Mouse (Mus musculus) liver (tissue): Measurements from ENCODE around the gene Oosp1.

Experiments
- DNase-seq: peaks from one replicate; pipeline ENCODE4 v3.0.0-alpha.2; 2020; ENCODE audit warnings: mixed read lengths

The Oosp1 gene

DNA sequence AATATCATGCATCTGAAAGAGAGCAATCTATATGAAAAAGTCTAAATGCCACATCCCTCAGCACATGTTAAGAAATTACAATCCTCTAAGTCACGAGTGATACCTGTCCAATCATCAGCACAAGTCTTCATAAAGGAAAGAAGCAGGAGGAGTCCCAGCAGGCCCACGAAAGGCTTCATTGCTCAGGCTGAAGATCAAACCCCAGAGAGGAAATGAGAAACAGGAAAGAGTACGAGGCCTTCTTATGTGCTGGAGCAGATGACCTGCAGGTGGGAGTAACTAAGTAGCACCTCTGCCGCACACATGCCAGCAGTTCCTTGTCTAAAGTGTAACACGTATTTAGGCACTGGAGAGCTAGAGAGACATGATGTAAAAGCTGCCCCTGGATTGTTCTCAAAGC is at the start of gene Oosp1:
TSS of gene Oosp1 (minus strand) at position 312 of the 400 bp plus-strand sequence.
- DNase-seq, result no peak

DNA sequence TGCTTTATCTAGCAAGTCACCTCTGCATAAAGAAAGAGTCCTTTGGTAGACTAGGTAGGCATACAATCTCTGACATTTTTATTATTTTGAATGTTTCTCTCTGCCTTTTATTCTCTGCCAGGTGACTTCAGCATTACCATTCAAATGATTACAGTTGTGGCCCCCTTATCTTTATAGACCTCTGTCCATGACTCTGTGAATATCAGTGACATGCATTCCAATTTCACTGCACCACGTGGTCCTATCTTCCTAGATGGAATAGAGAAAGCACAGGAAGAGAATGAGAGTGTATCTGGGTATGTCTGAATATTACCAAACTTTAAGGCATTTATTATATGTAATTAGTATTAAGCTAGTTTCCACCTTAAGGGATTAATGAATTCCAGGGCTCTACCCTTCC is 45.5 kb upstream of the Oosp1 start:
- no peak for DNase-seq

DNA sequence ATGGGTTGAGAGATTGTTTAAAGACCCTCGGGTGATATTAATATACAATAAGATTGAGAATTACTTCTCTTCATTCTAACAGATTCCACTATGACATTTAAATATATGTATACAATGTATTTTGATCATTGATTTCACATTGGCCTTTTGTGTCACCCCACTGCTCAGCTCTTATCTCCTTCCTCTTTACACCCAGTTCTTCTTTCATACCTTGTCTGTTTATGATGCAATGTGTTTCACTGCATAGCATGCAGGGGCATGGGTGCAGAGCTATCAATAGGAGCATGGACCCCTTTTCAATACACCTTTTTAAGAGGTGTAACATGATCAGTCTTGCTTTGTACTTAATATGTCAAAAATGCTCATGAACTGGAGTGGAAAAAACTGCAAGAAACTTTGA is 39.3 kb upstream of the Oosp1 start:
- DNase-seq, result no peak

DNA sequence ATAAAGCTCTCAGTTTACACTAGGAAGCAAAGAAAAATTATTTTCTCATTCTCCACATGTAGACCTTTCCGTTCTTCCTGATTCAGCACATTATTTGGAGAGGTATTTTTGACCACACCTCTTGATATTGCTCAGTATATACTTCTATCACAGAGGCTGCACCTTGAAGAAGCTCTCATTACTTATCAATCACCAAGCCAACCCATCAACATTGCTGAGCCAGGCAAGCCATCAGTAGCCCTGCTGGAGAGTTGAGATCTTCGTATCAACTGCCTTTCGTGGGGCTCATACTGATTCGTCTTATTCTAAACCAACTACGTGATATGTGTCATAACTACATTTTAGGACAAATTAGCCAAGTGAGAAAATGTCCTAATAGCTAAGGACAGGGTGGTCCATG is 36.4 kb upstream of the Oosp1 start:
- peak; percentile 49 for DNase-seq

DNA sequence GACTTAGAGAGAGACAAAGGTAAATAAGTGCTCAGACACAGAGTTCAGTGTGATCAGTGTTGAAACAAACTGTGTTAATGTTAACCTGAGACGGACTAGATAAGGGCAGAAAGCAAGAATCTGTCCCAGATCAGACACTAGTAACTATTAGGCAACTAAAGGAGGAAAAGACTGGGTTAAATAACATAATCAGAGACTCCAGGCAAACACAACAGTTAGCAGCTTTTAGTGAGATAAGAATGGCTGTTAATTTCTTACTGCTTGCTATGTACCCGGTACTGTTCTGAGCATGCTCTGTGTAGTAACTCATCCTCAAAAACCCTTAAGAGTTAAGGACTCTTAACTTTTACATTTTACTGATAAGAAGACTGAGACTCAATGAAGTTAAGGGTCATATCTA is 35.0 kb upstream of the Oosp1 start:
- no peak for DNase-seq

DNA sequence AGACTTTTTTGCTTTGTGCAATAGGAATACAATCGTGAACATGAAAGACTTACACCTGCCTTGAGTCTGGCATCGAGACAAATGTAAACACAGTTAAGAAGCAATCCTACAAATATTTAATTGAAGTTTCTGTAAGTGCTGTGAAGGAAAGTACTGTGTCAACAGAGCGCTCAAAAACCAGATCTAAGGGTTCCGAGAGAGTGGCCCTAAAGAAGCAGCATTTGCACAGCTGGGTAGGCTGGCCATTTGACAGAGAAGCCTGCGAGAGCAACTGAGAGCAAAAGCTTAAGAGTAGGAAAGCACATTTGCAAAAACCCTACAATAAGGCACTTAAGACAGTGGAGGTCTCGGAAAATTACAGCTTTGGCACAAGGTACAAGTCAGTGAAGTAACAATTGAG is 33.3 kb upstream of the Oosp1 start:
- DNase-seq, result no peak

DNA sequence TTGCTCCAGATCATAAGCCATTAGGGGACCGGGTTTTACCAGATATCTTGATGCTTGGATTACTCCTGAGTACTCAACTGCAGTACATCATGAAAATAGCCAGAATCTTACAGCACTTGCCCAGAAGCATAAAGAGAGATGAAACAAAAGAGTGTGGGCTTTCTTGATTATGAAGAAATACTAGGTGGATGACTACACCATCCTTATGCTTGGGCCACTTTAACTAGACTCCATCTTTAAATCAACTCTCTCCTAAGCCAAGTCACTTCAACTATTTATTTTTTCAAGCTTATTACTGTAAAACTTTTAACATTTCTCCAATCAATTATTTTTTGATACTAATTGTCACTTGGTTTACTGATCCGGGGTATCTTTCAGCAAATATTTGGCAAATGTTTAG is 32.9 kb upstream of the Oosp1 start:
- DNase-seq, result no peak

DNA sequence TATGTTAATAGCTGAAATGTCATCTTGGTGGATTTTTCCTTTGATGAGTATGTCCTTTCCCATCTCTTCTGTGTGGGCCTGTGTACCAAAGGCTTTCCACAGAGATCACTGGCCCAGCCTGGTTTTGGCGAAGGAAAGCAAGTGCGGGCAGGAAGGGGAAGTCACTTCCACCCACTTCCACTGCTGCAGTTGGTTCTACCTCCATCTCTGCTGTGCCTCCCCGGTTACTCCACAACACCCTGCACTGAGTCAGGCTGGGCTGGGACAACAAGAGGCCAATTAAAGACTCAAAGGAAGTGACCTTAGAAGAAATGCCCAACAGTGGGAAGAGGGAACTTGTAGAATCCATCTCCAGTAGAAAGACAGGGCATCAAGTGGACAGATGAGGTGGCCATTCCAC is 29.1 kb upstream of the Oosp1 start:
- no peak for DNase-seq

DNA sequence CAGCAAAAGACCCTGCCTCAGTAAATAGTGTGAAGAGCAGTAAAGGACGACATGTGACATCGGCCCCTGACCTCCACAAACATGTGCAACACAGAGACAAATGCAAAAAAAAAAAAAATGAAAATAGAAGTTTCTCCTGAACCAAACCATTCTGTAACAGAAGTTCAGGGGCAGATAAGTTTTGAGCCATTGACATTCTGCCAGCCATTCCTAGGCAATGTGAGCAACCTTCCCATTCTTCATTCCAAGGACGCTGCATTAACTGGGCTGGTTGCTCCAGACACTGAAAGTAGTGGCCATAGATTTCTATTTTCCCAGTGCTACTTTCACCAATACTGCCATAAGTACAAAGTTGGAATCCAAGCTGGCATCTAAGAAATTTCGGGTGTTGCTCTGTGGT is 21.5 kb upstream of the Oosp1 start:
- DNase-seq, result no peak

DNA sequence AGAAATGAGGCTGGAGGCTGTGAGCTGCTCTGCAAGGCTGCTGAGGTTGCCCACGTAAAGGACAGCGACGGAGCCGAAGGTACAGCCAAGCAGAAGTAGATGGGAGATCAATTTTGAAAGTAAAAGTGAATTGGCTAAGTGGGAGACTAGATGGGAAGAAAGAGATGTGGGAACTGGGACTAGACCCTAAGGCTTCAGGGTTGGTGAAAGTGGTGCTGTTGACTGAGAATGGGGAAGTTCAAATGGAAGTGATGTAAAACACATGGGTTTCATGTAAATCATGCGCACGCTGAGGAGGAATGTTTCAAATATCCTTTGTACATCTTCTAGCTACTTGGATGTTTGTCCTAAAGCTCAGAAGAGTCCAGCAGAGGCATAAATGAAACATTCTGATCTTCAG is 7.4 kb upstream of the Oosp1 start:
- DNase-seq, result no peak

DNA sequence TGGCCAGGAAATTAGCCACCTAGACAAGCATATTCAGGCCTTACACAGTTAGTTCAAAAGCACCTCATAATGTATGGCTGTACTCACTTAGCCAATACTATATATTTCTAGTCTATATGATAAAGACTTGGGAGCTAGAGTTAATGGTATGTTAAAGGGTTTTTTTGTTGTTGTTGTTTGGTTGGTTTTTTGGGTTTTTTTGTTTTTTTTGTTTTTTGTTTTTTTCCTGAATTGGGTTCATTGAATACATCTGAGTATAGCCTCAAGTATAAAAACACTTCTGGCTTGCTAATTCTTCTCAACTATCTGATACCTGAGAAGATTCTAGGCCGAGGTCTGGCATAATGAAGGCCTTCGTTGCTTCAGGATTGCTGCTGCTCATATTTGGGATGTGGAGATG is 5.8 kb upstream of the Oosp1 start, which contains the start of gene Oosp3:
TSS of gene Oosp3 (plus strand) at position 301 of the 400 bp plus-strand sequence.
- DNase-seq, result no peak

DNA sequence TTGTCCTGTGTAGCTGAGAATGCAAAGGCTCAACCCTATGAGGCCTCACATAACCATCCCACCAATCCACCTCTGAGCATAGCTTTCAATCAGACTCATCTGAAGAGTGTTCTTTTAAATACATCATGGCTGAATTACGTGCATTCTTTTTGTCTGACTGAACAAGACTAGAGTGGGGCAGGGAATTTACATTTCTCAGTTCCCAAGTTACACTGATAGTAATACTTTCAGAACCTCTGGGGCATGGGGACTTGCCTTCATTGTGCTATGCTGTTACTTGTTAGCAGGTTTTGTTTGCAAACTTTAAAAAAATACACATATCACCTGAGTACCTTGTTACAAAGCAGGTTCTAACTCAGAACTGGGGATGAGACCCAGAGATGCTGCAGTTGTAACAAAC is 504 bp upstream of the Oosp1 start:
- no peak for DNase-seq

DNA sequence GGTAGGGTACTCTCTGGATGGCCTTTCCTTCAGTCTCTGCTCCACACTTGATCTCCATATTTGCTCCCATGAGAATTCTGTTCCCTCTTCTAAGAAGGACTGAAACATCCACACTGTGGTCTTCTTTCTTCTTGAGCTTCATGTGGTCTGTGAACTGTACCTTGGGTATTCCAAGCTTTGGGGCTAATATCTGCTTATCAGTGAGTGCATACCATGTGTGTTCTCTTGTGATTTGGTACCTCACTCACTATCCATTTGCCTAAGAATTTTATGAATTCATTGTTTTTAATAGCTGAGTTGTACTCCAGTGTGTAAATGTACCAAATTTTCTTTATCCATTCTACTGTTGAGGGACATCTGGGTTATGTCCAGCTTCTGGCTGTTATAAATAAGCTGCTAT is 29.4 kb downstream of the Oosp1 start:
- no peak for DNase-seq

DNA sequence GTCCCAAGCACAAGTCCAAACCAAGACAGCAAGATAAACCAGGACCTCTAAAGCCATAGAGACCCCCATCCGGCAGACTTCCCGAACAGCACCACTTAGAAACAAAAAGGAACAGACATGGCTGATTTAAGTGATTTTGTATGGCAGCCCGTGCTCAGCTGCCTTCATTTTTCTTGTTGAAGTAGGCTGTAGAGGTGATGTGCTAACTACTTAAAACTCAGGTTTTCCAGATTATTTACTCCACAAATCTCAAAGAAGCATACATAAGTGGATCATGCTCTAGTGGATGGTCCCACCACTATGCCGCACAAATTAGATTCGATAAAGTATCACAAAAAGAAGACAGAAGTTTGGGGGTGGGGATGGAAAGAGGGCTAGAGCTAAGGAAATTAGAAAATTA is 30.5 kb downstream of the Oosp1 start, which contains the start of gene Oosp2:
TSS of gene Oosp2 (minus strand) at position 101 of the 400 bp plus-strand sequence.
- DNase-seq, result no peak

DNA sequence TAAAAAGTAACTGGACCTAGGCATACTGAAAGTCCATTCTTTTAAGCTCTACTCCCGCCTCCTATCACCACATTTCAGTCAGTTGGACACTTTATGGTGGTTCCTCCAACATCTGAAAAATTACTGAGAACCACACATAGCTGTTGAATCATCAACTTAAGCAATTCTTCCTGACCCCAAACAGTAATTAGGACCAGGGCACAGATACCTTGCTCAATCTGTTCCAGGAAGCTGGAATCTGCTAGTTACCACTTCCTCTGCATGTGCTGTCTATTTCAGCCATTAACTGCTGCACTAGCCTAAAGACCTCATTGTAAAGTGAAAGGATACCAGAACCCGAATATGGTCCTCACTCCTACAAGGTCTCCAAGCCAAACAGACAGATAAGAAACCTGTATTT is 31.8 kb downstream of the Oosp1 start:
- no peak for DNase-seq

DNA sequence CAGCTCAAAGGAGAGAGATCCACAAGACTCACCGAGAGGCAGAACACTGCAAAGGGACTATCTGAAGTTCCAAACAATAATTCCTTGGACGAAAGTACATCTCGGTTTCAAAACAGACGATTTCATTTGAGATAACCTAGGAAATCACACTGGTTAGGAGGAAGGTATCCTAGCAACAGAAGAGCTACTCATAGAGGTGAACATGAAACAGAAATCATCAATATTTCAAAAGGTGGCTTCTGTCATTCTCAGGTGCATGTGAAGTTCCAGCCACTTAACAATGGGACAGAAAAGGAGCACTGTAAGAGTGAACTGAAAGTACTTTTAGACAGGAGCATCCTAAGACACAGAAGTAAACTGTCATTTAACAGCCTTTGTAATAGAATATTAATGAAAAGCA is 41.4 kb downstream of the Oosp1 start:
- no peak for DNase-seq

DNA sequence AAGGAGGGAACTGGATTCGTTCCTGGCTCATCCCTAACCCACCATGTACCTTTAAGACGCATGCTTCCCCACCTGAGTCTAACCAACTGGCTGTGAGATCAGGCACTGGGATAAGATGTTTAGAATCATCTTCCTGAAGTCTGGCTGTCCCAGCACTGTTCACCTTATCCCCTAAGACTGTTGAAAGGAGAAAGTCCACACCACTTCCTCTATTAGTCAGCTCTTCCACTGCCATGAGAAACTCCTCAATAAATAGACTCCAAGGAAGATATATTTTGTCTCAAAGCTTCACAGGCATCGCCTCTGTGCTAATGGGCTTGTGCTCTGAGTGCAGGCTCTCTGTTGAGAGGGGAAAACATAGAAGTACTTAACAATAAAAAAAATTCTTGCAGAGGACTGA is 44.8 kb downstream of the Oosp1 start:
- no peak for DNase-seq

DNA sequence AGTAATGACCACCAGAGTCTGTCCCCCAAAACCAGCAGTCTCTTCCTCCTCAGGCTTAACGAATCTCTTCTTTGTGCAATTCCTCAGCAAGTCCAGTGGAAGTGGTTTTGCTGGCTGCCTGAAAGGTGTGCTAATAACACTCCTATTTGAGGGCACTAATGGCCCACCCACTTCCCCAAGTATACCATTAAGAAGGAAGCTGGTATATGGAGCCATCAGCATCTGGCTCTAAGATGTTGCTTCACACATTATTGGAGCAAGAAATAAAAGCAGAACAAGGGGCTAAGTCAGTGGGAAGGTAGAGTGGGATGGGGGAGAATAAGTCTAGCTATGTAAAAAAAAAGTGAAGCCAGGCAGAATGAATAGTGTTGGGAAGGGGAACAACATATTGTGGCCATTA is 50.2 kb downstream of the Oosp1 start, which contains the start of gene Ms4a3:
TSS of gene Ms4a3 (minus strand) at position 120 of the 400 bp plus-strand sequence.
- DNase-seq, result no peak

DNA sequence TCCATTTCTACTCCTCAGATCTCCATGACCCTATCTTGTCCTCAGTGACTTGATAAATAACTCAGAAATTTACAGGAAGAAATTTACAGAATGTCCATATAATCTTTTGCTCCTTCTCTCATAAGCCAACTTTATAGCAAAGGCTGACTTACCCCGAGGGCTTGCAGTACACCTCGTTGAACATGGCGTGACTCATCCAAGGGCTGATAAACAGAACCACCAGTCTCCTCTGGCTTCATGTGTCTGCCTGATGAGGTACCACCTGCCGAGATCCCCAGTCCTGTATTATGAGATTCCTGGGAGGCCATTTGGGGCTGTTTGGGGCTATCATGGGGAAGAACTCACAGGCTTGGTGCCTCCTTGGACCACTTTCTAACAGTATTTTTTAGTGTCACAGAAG is 51.9 kb downstream of the Oosp1 start:
- DNase-seq, result no peak

DNA sequence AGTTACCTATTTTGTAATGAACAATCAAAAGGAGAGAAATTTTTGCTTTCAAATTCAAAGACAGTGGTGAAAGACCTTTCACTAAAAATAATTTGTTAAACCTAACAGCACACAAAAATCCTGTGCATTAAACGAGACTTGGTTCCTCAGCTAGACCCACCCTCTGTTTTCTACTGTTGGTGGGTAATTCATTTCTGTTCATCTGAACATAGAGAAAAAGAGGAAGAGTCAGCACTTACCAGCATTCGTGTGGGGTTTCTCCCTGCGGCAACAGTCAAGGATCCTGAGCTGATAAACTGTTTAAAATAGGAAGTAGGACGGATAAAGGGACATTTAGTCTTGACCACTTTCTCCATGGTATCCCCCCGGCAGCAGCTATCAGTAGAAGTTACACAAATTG is 55.4 kb downstream of the Oosp1 start:
- DNase-seq, result no peak

DNA sequence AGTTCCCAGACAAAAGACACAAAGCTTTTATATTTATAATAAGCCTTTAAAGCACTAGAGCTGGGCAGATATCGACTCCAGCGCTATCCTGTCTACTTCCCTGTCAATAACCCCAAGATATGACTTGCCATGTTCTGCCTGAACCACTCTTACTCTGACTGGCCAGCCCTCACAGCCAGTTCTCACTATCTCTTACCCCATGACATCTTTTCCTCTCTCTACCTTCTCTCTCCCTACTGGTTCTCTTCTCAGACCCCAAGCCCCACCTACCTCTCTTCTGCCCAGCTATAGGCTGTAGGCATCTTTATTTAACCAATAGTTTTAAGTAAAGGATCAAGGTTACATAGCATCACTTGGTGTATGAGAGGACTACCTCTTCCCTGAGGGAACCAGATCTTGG is 56.6 kb downstream of the Oosp1 start:
- no peak for DNase-seq

DNA sequence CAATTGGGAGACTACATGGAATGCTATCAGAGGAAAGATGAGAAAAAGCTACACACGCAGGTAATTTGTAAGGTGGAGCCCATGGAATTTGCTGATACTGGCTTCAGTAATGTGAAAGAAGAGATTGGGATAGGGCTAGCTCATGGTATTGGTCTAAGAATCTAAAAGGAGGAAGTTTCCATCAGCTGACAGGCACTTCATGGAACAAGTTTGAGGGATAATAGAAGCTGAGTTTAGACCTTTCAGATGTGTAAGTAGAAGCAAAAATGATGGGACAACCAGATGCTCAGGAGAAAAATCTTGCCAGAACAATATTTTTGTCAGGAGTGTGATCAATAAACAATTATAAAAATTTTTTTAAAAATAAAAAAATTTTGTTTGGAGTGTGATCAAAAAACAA is 57.2 kb downstream of the Oosp1 start:
- DNase-seq, result no peak

DNA sequence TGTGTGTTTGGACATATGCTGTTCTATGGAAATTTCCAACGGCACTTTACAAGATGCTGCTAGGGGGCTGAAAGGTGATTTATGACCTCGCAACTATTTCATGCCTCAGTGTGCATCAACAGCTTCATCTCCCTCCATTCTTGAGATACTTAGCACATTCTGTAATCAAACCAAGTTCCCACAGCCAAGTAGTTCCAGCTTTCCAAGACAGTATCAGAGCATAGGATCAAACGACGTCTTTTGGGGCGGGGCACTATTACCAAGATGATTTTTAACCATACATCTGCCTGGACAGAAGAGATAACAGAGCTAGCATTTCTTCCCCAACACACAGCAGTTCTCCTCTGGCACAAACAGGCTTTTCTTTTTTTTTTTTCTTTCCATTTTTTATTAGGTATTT is 65.7 kb downstream of the Oosp1 start:
- peak; percentile 47 for DNase-seq

DNA sequence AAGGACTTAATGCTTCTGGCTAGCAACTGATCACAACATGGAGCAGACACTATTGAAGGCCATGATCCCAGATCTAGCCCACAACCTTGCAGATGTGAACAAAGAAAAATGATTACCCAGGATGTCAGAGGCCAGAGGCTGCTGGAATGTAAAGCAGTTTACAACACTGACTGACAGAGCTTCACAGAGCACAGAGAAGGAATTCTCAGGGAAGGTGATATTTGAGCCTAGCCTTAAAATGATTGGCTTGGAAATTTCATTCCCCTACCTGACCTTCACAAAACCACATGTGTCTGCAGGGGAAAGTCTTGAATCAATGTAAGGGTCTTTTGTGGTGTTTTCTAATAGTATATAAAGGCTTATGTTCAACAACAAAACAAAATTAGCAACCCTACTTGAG is 66.2 kb downstream of the Oosp1 start:
- DNase-seq, result no peak

DNA sequence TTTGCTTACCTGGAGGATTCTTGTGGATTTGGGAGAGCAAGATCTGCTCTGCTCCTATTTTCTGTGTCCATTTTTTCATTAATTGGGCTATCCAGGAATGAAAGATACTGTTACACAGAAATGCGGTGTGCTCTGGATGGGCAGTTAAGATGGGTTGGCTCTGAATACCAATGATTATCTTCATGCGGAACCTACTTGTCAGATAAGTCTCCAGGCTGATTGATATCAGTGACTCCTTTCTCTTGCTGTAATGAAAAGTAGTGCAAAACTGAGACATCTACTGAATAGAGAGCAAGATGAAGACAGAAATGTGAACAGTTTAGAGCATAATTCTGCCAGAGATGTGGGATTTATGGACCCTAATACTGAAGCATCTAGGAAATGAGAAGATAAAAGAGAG is 67.4 kb downstream of the Oosp1 start, which contains the start of gene Ms4a2:
TSS of gene Ms4a2 (minus strand) at position 169 of the 400 bp plus-strand sequence.
- no peak for DNase-seq

DNA sequence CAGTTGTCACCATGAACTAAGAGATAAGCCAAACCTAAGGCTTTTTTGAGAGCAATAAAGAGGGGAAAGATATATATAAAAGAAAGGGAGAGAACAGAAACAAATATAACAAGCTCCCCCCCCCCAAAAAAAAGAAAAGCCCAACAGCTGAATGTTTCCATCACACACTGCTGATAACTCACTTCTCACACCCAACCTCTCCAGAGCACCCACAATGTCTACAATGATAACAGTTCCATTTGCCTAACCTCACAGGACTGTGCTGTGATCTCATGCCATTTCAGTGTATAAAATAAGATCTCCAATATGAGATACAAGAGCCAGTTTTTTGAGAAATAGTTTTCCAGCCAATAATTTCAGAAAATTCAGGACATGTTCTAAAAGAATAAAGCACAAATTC is 73.0 kb downstream of the Oosp1 start:
- DNase-seq, result no peak
